Mouse (Mus musculus) 3134 (cell line): ENCODE data around the gene Ctse.

Source experiments
- DNase-seq: peaks from one replicate; pipeline ENCODE4 v3.0.0-alpha.2; 2011; ENCODE audit warnings: low spot score; ENCODE audit not compliant: insufficient read length; ENCODE audit errors: extremely low read depth

The Ctse gene

GRCm38 (mm10) chr1:131652670-131653443 is 14.8 kb downstream of the Ctse start:
- no peak for DNase-seq

GRCm38 (mm10) chr1:131655601-131656000 is 17.5 kb downstream of the Ctse start:
- no peak for DNase-seq

- peak; percentile 85 for DNase-seq
Measured at GRCm38 (mm10) chr1:131657945-131658354, 19.8 kb downstream of the Ctse start.

- DNase-seq, result no peak
Measured at GRCm38 (mm10) chr1:131659512-131660085, 21.5 kb downstream of the Ctse start.

- DNase-seq, result no peak
Measured at GRCm38 (mm10) chr1:131660266-131660665, 22.2 kb downstream of the Ctse start.

- DNase-seq, result no peak
Measured at GRCm38 (mm10) chr1:131660716-131661472, 22.8 kb downstream of the Ctse start.

- no peak for DNase-seq
Measured at GRCm38 (mm10) chr1:131661749-131662148, 23.6 kb downstream of the Ctse start.

GRCm38 (mm10) chr1:131663286-131663995 is 25.3 kb downstream of the Ctse start:
- no peak for DNase-seq

GRCm38 (mm10) chr1:131664136-131664535 is 26.0 kb downstream of the Ctse start:
- no peak for DNase-seq

GRCm38 (mm10) chr1:131665886-131666285 is 27.8 kb downstream of the Ctse start:
- DNase-seq, result no peak

- DNase-seq, result no peak
Measured at GRCm38 (mm10) chr1:131671113-131671512, 33.0 kb downstream of the Ctse start.

GRCm38 (mm10) chr1:131672361-131672760 is 34.3 kb downstream of the Ctse start:
- DNase-seq, result no peak

GRCm38 (mm10) chr1:131679644-131680043 is 41.5 kb downstream of the Ctse start:
- no peak for DNase-seq

- DNase-seq, result no peak
Measured at GRCm38 (mm10) chr1:131687739-131688138, 49.6 kb downstream of the Ctse start.

- DNase-seq, result peak; percentile 58
Measured at GRCm38 (mm10) chr1:131688475-131688874, 50.4 kb downstream of the Ctse start, which contains the start of gene Rab7b. Rab7b (plus strand) TSS chr1:131688695.

- DNase-seq, result no peak
Measured at GRCm38 (mm10) chr1:131689016-131689415, 50.9 kb downstream of the Ctse start.

- no peak for DNase-seq
Measured at GRCm38 (mm10) chr1:131689899-131690298, 51.8 kb downstream of the Ctse start.

GRCm38 (mm10) chr1:131690435-131690834 is 52.3 kb downstream of the Ctse start:
- peak; percentile 84 for DNase-seq

- peak; percentile 64 for DNase-seq
Measured at GRCm38 (mm10) chr1:131691356-131691755, 53.2 kb downstream of the Ctse start.

- DNase-seq, result no peak
Measured at GRCm38 (mm10) chr1:131695308-131695707, 57.2 kb downstream of the Ctse start.

GRCm38 (mm10) chr1:131696325-131696724 is 58.2 kb downstream of the Ctse start:
- no peak for DNase-seq
